Mouse (Mus musculus): ENCODE data around the gene Senp6. TPM values are rescaled to one million over a fixed set of nuclear protein-coding genes. Genes with fewer than 3 reads are reported as not detected.

The Senp6 gene
- total RNA-seq, 1 experiment: 86.7 TPM

GRCm38 (mm10) chr9:80188324-80188893 lies 121.7 kb downstream of the Senp6 start:
- H3K9me3 ChIP-seq (ENCODE audit: control insufficient read depth, insufficient read depth, low read depth, low read length): no peaks in the 10 kb centered on the region

GRCm38 (mm10) chr9:80191240-80191639 lies 124.5 kb downstream of the Senp6 start:
- no peak for TF ChIP-seq MAFK (IDR thresholded peaks at IDR 0.05; ENCODE audit: insufficient read depth, low read depth, low read length)
- no peak for DNase-seq (ENCODE audit: low read depth, low spot score)
- Histone ChIP-seq H3K27ac (ENCODE audit: insufficient read depth, low read depth, low read length, poor library complexity, severe bottlenecking) (no peak overlapping the region), H3K4me3 (ENCODE audit: insufficient read depth in 1 of 2, low read depth in 1 of 2, low read length in 2 of 2, poor library complexity in 1 of 2, severe bottlenecking in 1 of 2) (no peak overlapping the region), H3K4me1 (ENCODE audit: control insufficient read depth in 2 of 2, insufficient read depth in 2 of 2, low read length in 2 of 2, poor library complexity in 1 of 2) (no peaks in the 10 kb centered on the region; a peak in 1 of 4 replicates), H3K9ac (ENCODE audit: insufficient read depth, low read depth, low read length, poor library complexity, severe bottlenecking) (no peak overlapping the region), H3K9me3 (ENCODE audit: control insufficient read depth, insufficient read depth, low read depth, low read length) (no peaks in the 10 kb centered on the region), H3K36me3 (ENCODE audit: control insufficient read depth, insufficient read depth, low read length, poor library complexity, severe bottlenecking) (no peaks in the 10 kb centered on the region)
- in situ Hi-C loops (cut with MboI; ENCODE audit: low sequenced_read_pairs in 2 of 2, unreplicated experiment in 2 of 2): no loop called here

More at GRCm38 (mm10) chr9:80188324-80188893, 121.7 kb downstream of the Senp6 start:
- no peaks in the 10 kb centered on the region for H3K4me1 ChIP-seq (ENCODE audit: control insufficient read depth in 2 of 2, insufficient read depth in 2 of 2, low read length in 2 of 2, poor library complexity in 1 of 2)
- in situ Hi-C loops (cut with MboI; ENCODE audit: low sequenced_read_pairs in 2 of 2, unreplicated experiment in 2 of 2): no loop called here
- H3K36me3 ChIP-seq (ENCODE audit: control insufficient read depth, insufficient read depth, low read length, poor library complexity, severe bottlenecking): no peaks in the 10 kb centered on the region
- H3K9ac ChIP-seq (ENCODE audit: insufficient read depth, low read depth, low read length, poor library complexity, severe bottlenecking): no peak overlapping the region
- no peak overlapping the region for H3K4me3 ChIP-seq (ENCODE audit: insufficient read depth in 1 of 2, low read depth in 1 of 2, low read length in 2 of 2, poor library complexity in 1 of 2, severe bottlenecking in 1 of 2)
- TF ChIP-seq MAFK (IDR thresholded peaks at IDR 0.05; ENCODE audit: insufficient read depth, low read depth, low read length) (no peak), HCFC1 (IDR thresholded peaks at IDR 0.05; ENCODE audit: borderline replicate concordance, insufficient read depth, low read length) (no peak), ZNF384 (IDR thresholded peaks at IDR 0.05; ENCODE audit: low read depth, low read length) (no peak), CHD2 (IDR thresholded peaks at IDR 0.05; ENCODE audit: low read depth, low read length) (no peak), ZC3H11A (IDR thresholded peaks at IDR 0.05; ENCODE audit: borderline replicate concordance, low read depth, low read length) (no peak)
- no peak for DNase-seq (ENCODE audit: low read depth, low spot score)
- no peak overlapping the region for H3K27ac ChIP-seq (ENCODE audit: insufficient read depth, low read depth, low read length, poor library complexity, severe bottlenecking)

- Histone ChIP-seq H3K9ac (ENCODE audit: insufficient read depth, low read depth, low read length, poor library complexity, severe bottlenecking) (no peak overlapping the region), H3K4me1 (ENCODE audit: control insufficient read depth in 2 of 2, insufficient read depth in 2 of 2, low read length in 2 of 2, poor library complexity in 1 of 2) (peaks cover 0 to 2% of the 10 kb centered on the region in 2 experiments; a peak in 1 of 4 replicates), H3K27ac (ENCODE audit: insufficient read depth, low read depth, low read length, poor library complexity, severe bottlenecking) (no peak overlapping the region), H3K4me3 (ENCODE audit: insufficient read depth in 1 of 2, low read depth in 1 of 2, low read length in 2 of 2, poor library complexity in 1 of 2, severe bottlenecking in 1 of 2) (no peak overlapping the region), H3K36me3 (ENCODE audit: control insufficient read depth, insufficient read depth, low read length, poor library complexity, severe bottlenecking) (no peaks in the 10 kb centered on the region), H3K9me3 (ENCODE audit: control insufficient read depth, insufficient read depth, low read depth, low read length) (no peaks in the 10 kb centered on the region)
- in situ Hi-C loops (cut with MboI; ENCODE audit: low sequenced_read_pairs in 2 of 2, unreplicated experiment in 2 of 2): no loop called here
- TF ChIP-seq ZNF384 (IDR thresholded peaks at IDR 0.05; ENCODE audit: low read depth, low read length) (no peak), ZC3H11A (IDR thresholded peaks at IDR 0.05; ENCODE audit: borderline replicate concordance, low read depth, low read length) (no peak), MAFK (IDR thresholded peaks at IDR 0.05; ENCODE audit: insufficient read depth, low read depth, low read length) (no peak), CHD2 (IDR thresholded peaks at IDR 0.05; ENCODE audit: low read depth, low read length) (no peak), HCFC1 (IDR thresholded peaks at IDR 0.05; ENCODE audit: borderline replicate concordance, insufficient read depth, low read length) (no peak)
- DNase-seq (ENCODE audit: low read depth, low spot score): no peak
These were observed 125.6 kb downstream of the Senp6 start for GRCm38 (mm10) chr9:80192324-80192723.

DNA sequence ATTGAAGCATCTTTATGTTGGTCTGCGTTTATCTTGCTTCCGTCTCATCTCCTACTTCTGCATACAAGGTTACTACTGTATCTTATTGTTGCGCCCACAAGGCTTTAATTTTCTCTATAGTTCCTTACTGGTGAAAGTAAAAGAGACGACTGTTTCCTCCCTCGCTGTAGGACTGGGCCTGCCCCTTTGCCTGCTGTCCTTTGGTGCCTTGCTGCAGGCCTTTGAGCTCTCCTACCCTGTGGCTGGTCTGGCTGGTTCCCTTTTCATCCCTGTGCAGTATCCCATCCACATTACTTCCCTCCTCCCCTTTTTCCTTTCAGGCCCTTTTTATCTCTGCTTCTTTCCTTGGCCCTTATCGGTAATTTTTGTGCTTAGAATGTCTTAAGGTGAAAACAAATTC lies 127.7 kb downstream of the Senp6 start:
- Histone ChIP-seq H3K4me1 (ENCODE audit: control insufficient read depth in 2 of 2, insufficient read depth in 2 of 2, low read length in 2 of 2, poor library complexity in 1 of 2) (peaks cover 0 to 2% of the 10 kb centered on the region in 2 experiments; a peak in 1 of 4 replicates), H3K9ac (ENCODE audit: insufficient read depth, low read depth, low read length, poor library complexity, severe bottlenecking) (no peak overlapping the region), H3K9me3 (ENCODE audit: control insufficient read depth, insufficient read depth, low read depth, low read length) (no peaks in the 10 kb centered on the region), H3K4me3 (ENCODE audit: insufficient read depth in 1 of 2, low read depth in 1 of 2, low read length in 2 of 2, poor library complexity in 1 of 2, severe bottlenecking in 1 of 2) (no peak overlapping the region), H3K27ac (ENCODE audit: insufficient read depth, low read depth, low read length, poor library complexity, severe bottlenecking) (no peak overlapping the region), H3K36me3 (ENCODE audit: control insufficient read depth, insufficient read depth, low read length, poor library complexity, severe bottlenecking) (no peaks in the 10 kb centered on the region)
- no peak for DNase-seq (ENCODE audit: low read depth, low spot score)
- in situ Hi-C loops (cut with MboI; ENCODE audit: low sequenced_read_pairs in 2 of 2, unreplicated experiment in 2 of 2): no loop called here
- TF ChIP-seq ZNF384 (IDR thresholded peaks at IDR 0.05; ENCODE audit: low read depth, low read length) (no peak), CHD2 (IDR thresholded peaks at IDR 0.05; ENCODE audit: low read depth, low read length) (no peak), MAFK (IDR thresholded peaks at IDR 0.05; ENCODE audit: insufficient read depth, low read depth, low read length) (no peak), HCFC1 (IDR thresholded peaks at IDR 0.05; ENCODE audit: borderline replicate concordance, insufficient read depth, low read length) (no peak), ZC3H11A (IDR thresholded peaks at IDR 0.05; ENCODE audit: borderline replicate concordance, low read depth, low read length) (no peak)

Other genes starting within 250 kb of the Senp6 start
- gene Filip1, start 54.1 kb upstream of the Senp6 start, total RNA-seq (2012; rRNA removed): 0.09 and 0.21 TPM in 2 replicates
- gene Myo6, start 98.1 kb downstream of the Senp6 start, total RNA-seq (2012; rRNA removed): 7.0 and 9.0 TPM in 2 replicates